Mouse (Mus musculus) cortical plate, adult 2 months (tissue): Measurements from ENCODE around the gene Wdr62.

ENCODE experiments used
- CTCF ChIP-seq: fragments of 200-500 bp; IDR thresholded peaks from 2 replicates; pipeline ENCODE4 v1.5.1; 2011; ENCODE audit warnings: mild to moderate bottlenecking, control low read depth, low read length; ENCODE audit not compliant: insufficient read depth; ENCODE audit errors: extremely low read depth
- POLR2A ChIP-seq: fragments of 200-500 bp; IDR thresholded peaks from 2 replicates; pipeline ENCODE4 v1.6.1; 2011; ENCODE audit warnings: mild to moderate bottlenecking, low read length, control low read depth; ENCODE audit not compliant: insufficient read depth; ENCODE audit errors: extremely low read depth

DNA sequence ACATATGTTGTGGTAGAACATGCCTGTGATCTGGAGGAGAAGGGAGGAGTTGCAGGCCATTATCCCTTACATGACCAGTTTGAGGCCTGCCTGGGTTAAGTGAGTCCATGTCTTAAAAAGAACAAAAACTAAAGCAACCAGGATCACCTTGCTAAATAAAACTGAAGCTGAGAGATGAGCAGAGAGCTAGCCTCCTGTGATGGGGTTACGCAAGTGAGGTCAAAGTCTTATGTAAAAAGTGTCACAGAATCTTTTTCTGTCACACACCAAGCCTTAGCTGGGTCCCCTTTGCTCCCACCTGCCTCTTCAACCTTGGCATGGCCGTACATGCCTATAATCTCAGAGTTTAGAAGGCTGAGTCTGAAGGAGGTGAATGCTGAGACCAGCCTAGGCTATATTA is 40.7 kb upstream of the Wdr62 start:
- TF ChIP-seq POLR2A (no peak), CTCF (no peak)
